Mouse (Mus musculus): Measurements from ENCODE around the gene Pik3r1.

Pik3r1 gene

DNA sequence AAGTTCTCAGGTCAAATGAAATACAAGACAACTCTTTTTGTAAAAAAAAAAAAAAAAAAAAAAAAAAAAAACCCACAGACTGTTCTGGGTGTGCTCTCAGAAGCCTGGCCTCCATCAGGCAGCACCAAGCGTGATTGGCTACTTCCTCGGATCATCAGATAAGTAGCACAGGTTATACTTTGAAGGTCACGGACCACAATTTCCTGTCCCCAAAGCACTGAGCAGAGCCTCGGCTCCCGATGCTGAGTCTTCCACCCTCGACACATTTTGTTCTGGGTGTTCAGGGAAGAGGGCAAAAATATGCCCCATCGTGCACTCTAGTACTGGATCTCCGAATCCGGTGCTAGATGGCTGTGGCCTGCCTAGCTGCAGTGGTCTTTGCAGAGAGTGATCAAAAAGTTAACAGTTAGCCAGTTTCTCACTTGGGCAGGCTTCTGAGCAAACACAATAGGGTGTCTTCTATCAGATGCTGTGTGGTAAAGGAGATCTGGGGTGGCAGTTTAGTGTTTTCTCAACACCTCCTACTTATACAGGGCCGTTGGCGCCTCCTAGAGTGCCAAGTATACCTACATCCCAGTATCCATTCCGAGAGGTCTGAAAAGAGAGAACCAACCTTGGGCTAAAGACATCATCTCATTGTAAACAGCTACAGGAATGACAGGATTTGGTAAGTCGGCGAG, 65.8 kb downstream of the Pik3r1 start:
- DNase-seq: no peak

DNA sequence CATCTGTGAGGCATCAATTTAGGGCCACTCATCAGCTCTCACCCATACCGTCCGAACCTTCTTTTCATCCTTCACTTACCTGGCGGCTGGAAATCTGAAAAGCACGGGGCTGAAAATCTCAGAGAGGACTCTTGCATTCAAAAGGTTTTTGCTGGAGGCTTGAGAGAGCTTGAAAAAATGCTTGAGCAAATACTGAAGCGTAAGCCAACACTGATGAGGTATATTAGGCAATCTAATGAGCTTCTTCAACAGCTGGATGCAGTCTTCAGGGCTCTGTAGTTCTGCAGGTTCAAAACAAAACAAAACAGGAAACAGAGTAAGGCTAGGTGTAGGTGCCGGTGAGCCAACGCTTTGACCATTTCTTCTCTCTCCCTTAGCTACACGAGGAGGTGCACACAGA, 66.4 kb downstream of the Pik3r1 start:
- DNase-seq: no peak

DNA sequence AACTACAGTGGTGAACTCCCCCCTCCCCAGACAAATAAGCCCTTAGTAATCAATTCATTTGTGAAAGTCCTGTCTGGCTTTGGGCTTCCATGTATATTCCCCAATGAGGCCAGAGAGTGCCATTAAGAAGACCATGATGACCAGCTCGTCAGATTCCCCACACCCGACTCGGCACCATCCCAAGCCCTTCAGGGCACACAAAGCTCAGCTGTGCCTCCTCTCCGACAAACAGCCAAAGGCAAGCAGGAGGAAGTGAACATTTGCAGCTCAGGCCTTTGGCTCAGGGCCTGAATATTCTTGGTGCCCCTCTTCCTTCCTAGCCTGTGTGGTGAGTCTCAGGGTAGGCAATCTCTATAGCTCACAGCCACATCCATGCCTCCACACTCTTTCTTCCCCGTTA, 68.3 kb downstream of the Pik3r1 start:
- DNase-seq: no peak

DNA sequence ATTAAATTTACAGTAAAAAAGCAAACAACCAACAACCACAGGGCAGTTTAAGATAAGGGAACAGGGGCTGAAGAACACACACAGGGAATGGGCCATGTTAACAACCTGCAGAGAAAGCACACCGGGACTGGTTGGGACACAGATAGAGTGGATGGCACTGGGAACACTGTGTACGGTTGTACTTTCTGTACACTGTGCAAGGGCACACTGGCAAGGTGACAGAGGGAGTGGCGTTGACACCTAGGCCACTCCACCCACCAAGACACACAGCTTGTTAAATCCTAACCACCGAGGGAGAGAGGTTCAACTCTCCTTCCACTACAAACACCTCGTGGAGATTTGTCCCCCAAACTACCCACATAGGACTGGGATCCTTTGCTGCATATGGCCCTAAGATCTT, 70.1 kb downstream of the Pik3r1 start:
- no peak for DNase-seq

GRCm38 (mm10) chr13:101697461-101697860, 70.6 kb downstream of the Pik3r1 start:
- DNase-seq: no peak

GRCm38 (mm10) chr13:101696827-101697226, 71.2 kb downstream of the Pik3r1 start:
- DNase-seq: peak; percentile 27 to 39

- DNase-seq: no peak
Observed at GRCm38 (mm10) chr13:101696316-101696715, 71.7 kb downstream of the Pik3r1 start.

DNA sequence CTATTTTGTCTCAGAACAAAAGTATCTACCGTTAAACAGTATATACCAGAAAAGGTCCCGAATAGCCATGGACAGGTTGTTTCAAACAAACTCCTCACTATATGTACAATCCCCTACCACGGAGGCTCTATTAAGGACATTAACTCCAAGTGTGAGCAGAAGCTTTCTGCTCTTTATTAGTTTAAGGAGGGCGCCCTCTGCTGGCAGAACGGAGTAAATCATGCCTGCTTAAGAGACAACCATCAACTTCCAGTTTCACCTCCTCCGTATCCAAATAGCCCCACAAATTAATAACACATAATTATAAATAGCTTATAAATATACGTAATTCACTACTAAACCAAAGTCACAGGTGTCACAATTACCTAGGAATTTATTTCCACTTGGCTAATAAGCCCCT, 72.1 kb downstream of the Pik3r1 start:
- DNase-seq: peak; percentile 75 to 93

- peak; percentile 49 to 59 for DNase-seq
Observed at GRCm38 (mm10) chr13:101694496-101695251, 73.3 kb downstream of the Pik3r1 start.

DNA sequence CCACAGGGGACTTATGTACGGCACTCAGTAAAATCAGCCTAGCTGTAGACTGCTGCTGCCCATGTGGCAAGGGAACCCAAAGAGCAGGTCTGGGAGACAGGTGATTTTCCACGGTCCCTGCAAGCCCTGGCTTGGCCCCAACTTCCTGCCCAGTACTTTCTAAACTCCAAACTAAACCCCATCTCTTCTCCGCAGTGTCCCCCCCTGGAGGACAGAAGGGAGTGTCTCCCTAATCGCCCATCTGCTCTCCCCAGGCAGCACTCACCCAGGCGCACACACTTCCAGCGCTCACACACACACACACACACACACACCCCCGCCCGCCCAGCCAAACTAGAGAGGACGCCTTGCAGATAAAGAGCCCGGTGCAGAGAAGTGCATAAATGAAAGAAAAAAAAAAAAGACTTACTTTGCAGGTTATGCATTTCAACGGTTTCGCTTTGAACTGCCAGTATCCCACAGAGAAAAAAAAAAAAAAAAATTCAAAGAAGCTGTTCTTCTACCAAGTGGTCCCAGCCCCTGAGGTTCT, 74.0 kb downstream of the Pik3r1 start:
- DNase-seq: peak; percentile 50 to 51

- no peak for DNase-seq
Observed at GRCm38 (mm10) chr13:101692866-101693691, 74.9 kb downstream of the Pik3r1 start.

GRCm38 (mm10) chr13:101692239-101692784, 75.7 kb downstream of the Pik3r1 start:
- no peak for DNase-seq

GRCm38 (mm10) chr13:101691669-101692068, 76.3 kb downstream of the Pik3r1 start:
- DNase-seq: no peak

DNA sequence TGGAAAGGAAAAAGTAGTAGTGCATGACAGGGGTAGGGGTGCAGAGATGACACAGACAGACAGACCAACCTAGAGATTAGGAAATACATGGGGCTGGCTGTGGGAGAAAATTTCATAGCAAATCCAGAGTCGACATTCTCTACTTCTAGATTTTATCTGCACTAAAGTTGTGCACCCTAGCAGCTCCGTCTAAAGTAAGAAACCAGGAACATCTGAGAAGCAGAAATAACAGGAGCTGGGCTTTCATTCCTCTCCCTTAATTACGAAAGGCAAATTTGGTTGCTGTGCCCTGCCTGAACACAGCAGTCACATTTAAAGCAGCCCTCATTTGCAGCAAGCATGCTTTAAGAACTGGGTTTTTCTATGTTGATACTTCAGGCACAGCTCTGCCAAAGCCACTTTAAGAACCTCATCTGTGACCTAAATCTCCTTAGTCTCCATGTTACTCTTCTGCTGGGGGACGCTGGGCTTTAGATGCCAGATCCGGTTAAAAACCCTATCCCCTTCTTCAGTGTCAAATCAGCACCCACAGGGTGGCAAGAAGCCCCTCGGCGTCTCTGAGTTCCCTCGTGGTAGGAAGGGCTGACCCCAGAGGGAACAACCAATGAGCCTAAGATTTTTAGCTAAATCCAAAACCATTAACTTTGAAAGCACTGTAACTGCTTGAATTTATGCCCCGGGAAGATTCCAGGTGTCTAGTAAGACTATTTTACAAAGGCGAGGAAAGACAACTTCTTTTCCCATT, 76.9 kb downstream of the Pik3r1 start:
- DNase-seq: no peak

DNA sequence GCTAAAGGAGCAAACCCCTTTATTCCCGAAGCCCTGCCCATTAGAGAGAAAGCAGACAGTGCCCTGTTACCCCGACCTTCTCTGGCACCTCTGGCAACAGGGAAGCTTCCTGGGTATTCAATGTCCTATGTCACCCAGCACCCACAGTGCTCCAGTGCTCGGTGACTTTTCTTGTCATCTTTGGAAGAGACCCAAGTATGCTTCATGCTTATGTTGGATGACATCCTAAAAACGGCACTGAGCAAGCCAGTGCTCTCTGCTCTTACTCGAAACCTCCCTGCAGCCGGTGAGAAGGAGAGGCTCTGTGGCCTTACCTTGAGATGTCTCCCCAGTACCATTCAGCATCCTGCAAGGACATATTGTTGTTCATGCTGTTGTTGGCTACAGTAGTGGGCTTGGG, 77.8 kb downstream of the Pik3r1 start:
- DNase-seq: no peak

- DNase-seq: no peak
Observed at GRCm38 (mm10) chr13:101686256-101686655, 81.8 kb downstream of the Pik3r1 start.

DNA sequence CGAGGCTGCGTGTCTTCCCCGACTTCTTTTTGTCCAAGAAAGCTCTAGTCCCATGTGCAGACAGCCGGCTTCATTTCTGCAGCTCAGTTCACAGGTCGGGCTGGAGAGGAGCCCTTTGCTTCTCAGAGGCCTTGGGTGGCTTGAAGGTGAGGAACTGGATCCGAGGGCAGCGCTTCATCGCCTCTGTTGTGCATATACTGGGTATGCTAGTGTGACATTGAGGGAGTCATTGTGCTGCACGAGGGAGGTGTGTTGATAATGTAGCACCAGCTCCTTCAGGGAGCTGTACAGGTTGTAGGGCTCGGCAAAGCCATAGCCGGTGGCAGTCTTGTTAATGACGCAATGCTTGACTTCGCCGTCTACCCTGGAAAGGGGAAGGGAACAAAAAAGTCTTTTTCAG, 83.3 kb downstream of the Pik3r1 start:
- no peak for DNase-seq

GRCm38 (mm10) chr13:101682378-101682777, 85.6 kb downstream of the Pik3r1 start:
- DNase-seq: no peak

- no peak for DNase-seq
Observed at GRCm38 (mm10) chr13:101680083-101680482, 87.9 kb downstream of the Pik3r1 start.

DNA sequence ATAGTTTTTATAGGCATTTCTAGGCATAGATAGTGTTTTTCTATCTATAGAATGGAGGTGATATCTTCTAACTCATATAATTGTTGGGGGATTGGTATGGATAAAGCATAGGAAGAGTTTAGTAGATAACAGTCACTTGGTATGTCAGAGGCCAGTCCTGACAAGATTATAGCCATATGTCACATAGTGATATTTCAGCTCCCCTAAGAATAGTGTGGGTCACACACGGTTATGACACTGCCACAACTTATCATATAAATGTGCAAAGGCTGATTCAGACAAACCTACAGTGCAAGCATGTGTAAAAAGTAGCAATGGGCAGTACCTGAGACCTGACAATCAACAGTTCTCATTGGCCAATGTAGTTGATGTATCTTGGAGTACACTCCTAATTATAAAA, 89.0 kb downstream of the Pik3r1 start:
- no peak for DNase-seq

GRCm38 (mm10) chr13:101678036-101678435, 90.0 kb downstream of the Pik3r1 start:
- DNase-seq: no peak

- no peak for DNase-seq
Observed at GRCm38 (mm10) chr13:101673876-101674275, 94.1 kb downstream of the Pik3r1 start.
